In the genomic region with DNA sequence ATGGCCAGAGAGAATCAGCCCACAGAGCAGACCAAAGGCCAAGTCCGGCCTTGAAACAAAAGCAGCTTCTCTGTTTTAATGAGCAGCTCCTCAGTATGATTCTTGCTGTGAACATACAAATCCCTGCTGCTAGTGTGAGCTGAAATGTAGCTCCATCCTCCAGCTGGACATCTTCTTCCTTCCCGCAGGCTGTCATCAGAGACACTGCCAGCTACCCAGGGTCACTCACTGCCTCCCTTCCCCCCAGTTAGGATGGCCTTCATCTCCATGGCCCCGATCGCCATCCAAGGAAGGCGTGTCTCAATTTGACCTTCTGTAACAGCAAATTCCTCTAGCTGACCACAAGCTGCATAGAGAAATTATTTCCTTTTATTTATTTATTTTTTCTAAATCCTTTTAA, we compare ENCODE assay signal across 8 mouse cellular contexts. TPM values are rescaled to one million over a fixed set of nuclear protein-coding genes. Genes with fewer than 3 reads are reported as not detected.
DNase-seq lines count a peak whose midpoint lies in the region; ATAC-seq lines count a peak whose summit lies in the region.

No protein-coding gene starts in this region.

- H3K9ac ChIP-seq in heart, embryonic 12.5 days = no peak overlapping the region
- H3K9ac ChIP-seq in kidney, embryonic 15.5 days = no peak overlapping the region
- H3K9ac ChIP-seq in hindbrain, embryonic 16.5 days (ENCODE audit: low read depth, low read length) = no peak overlapping the region

- peak; percentile 27 to 54 for DNase-seq in heart, adult 18-20 months
- DNase-seq in cerebellum, adult 11-12 months = peak; percentile 64
- DNase-seq in lung, postnatal 36 days = peak; percentile 83
- DNase-seq in thymus, adult 18-20 months = no peak

- H3K4me3 ChIP-seq in heart, embryonic 12.5 days = no peak overlapping the region
- no peak overlapping the region for H3K4me3 ChIP-seq in kidney, embryonic 15.5 days (replicated peaks)
- H3K4me3 ChIP-seq in hindbrain, embryonic 16.5 days (ENCODE audit: low read length) = no peak overlapping the region

- H3K36me3 ChIP-seq in heart, embryonic 12.5 days = no peaks in the 10 kb centered on the region
- H3K36me3 ChIP-seq in kidney, embryonic 15.5 days = no peaks in the 10 kb centered on the region
- H3K36me3 ChIP-seq in hindbrain, embryonic 16.5 days (ENCODE audit: control insufficient read depth, insufficient read depth, low read length) = no peaks in the 10 kb centered on the region

- 78% methylated on average over 5 of the region's 5 CpGs for WGBS in heart, embryonic 12.5 days
- WGBS in kidney, embryonic 15.5 days = 41% methylated on average over 5 of the region's 5 CpGs
- 80% methylated on average over 5 of the region's 5 CpGs for WGBS in hindbrain, embryonic 16.5 days

- peaks cover 26% of the 10 kb centered on the region for H3K4me1 ChIP-seq in heart, embryonic 12.5 days (replicated peaks)
- peaks cover 38% of the 10 kb centered on the region for H3K4me1 ChIP-seq in kidney, embryonic 15.5 days
- no peaks in the 10 kb centered on the region for H3K4me1 ChIP-seq in hindbrain, embryonic 16.5 days (ENCODE audit: control insufficient read depth, insufficient read depth, low read depth, low read length)

- H3K9me3 ChIP-seq in heart, embryonic 12.5 days (replicated peaks) = peaks cover 2% of the 10 kb centered on the region; the same call in 1 of the 2 replicates
- H3K9me3 ChIP-seq in kidney, embryonic 15.5 days (replicated peaks) = no peaks in the 10 kb centered on the region
- H3K9me3 ChIP-seq in hindbrain, embryonic 16.5 days (ENCODE audit: control insufficient read depth, low read length) = no peaks in the 10 kb centered on the region

- no peak overlapping the region for H3K27ac ChIP-seq in heart, embryonic 12.5 days (ENCODE audit: poor library complexity, severe bottlenecking)
- peak overlapping the region; percentile 64 for H3K27ac ChIP-seq in kidney, embryonic 15.5 days
- no peak overlapping the region for H3K27ac ChIP-seq in hindbrain, embryonic 16.5 days (ENCODE audit: low read depth, low read length)

- no peak overlapping the region for H3K4me2 ChIP-seq in heart, embryonic 12.5 days
- H3K4me2 ChIP-seq in kidney, embryonic 15.5 days = no peak overlapping the region
- no peak overlapping the region for H3K4me2 ChIP-seq in hindbrain, embryonic 16.5 days (ENCODE audit: low read length)

- H3K27me3 ChIP-seq in heart, embryonic 12.5 days (replicated peaks) = 0 out of 2 replicates have a peak, but pooled peaks cover 7% of the 10 kb centered on the region
- H3K27me3 ChIP-seq in kidney, embryonic 15.5 days = no peaks in the 10 kb centered on the region
- H3K27me3 ChIP-seq in hindbrain, embryonic 16.5 days (replicated peaks; ENCODE audit: control insufficient read depth, insufficient read depth, low read length) = no peaks in the 10 kb centered on the region

- ATAC-seq in heart, embryonic 12.5 days (ENCODE audit: insufficient number of reproducible peaks, low FRiP score) = no peak
- ATAC-seq in kidney, embryonic 15.5 days (replicated peaks; ENCODE audit: low FRiP score) = peak; percentile 68
- no peak for ATAC-seq in granulocyte monocyte progenitor cell, adult 5-6 weeks (replicated peaks; ENCODE audit: poor library complexity, severe bottlenecking)
- ATAC-seq in hindbrain, embryonic 16.5 days = no peak

RNA-seq across cellular contexts. Expression of a gene that starts 32.4 kb away (rescaled TPM):
- 10 to 100 TPM; 56.9 to 65.1 TPM for total RNA-seq in heart, adult 18-20 months (2021)
- 14.3 and 19.7 TPM in 2 replicates for polyA plus RNA-seq in heart, embryonic 12.5 days (2016; fragmentation: Nextera tagmentation; extraction: Ambion mirVana)
- polyA plus RNA-seq in kidney, embryonic 15.5 days (2015; fragmentation: Nextera tagmentation; extraction: Ambion mirVana) = 39.3 and 40.5 TPM in 2 replicates
- 1.4 and 8.9 TPM in 2 replicates for total RNA-seq in granulocyte monocyte progenitor cell, adult 5-6 weeks (2014; fragmentation: Nextera tagmentation)
- total RNA-seq in granulocyte monocyte progenitor cell, adult 5-6 weeks (2017) = 2.9 and 3.3 TPM in 2 replicates
- polyA plus RNA-seq in hindbrain, embryonic 16.5 days (2015; fragmentation: Nextera tagmentation; extraction: Ambion mirVana) = 26.2 and 28.8 TPM in 2 replicates

Comparison
In these comparisons a context has a peak if more than half of its experiments do, and no peak if none do; other contexts are left out.
1. DNase-seq: peak in heart, adult 18-20 months (2 of 2), cerebellum, adult 11-12 months (single experiment) and lung, postnatal 36 days (single experiment); none in thymus, adult 18-20 months (0 of 2).